Mouse (Mus musculus): ENCODE measurements around the gene Mtus2. TPM values are rescaled to one million over a fixed set of nuclear protein-coding genes. Genes with fewer than 3 reads are reported as not detected.

Gene Mtus2
- polyA plus RNA-seq, 1 experiment from 2014 or later, result 15.8 TPM

GRCm38 (mm10) chr5:147955671-147956070 lies 1.4 kb upstream of the Mtus2 start:
- Histone ChIP-seq H3K9ac (ENCODE audit: low read depth, low read length) (no peak overlapping the region), H3K4me3 (ENCODE audit: low read depth, low read length) (no peak overlapping the region), H3K9me3 (ENCODE audit: control insufficient read depth) (no peaks in the 10 kb centered on the region), H3K27me3 (replicated peaks; ENCODE audit: control insufficient read depth, insufficient read depth, low read length) (peaks cover 28% of the 10 kb centered on the region), H3K27ac (ENCODE audit: low read depth, low read length) (no peak overlapping the region), H3K4me1 (replicated peaks; ENCODE audit: control insufficient read depth, insufficient read depth, low read length) (0 out of 2 replicates have a peak, but pooled peaks cover 3% of the 10 kb centered on the region), H3K36me3 (ENCODE audit: control insufficient read depth, insufficient read depth) (no peaks in the 10 kb centered on the region), H3K4me2 (replicated peaks; ENCODE audit: low read depth) (no peak overlapping the region)
- WGBS, result 34% methylated on average over 5 of the region's 5 CpGs
- no peak for ATAC-seq
- TF ChIP-seq CTCF (IDR thresholded peaks at IDR 0.05; ENCODE audit: low read depth), result no peak

GRCm38 (mm10) chr5:147956421-147956820 lies 699 bp upstream of the Mtus2 start:
- WGBS, result under 1% methylated on average over 11 of the region's 11 CpGs
- TF ChIP-seq CTCF (IDR thresholded peaks at IDR 0.05; ENCODE audit: low read depth), result no peak
- peak overlapping the region; percentile 83 for H3K4me2 ChIP-seq (replicated peaks; ENCODE audit: low read depth)

GRCm38 (mm10) chr5:147957592-147958271 lies 612 bp downstream of the Mtus2 start:
- Histone ChIP-seq H3K9me3 (ENCODE audit: control insufficient read depth) (no peaks in the 10 kb centered on the region), H3K36me3 (ENCODE audit: control insufficient read depth, insufficient read depth) (no peaks in the 10 kb centered on the region), H3K4me1 (replicated peaks; ENCODE audit: control insufficient read depth, insufficient read depth, low read length) (0 out of 2 replicates have a peak, but pooled peaks cover 3% of the 10 kb centered on the region), H3K27ac (ENCODE audit: low read depth, low read length) (no peak overlapping the region), H3K4me3 (ENCODE audit: low read depth, low read length) (peak overlapping the region; percentile 50), H3K9ac (ENCODE audit: low read depth, low read length) (0 out of 2 replicates have a peak overlapping the region, but pooled peaks have one; percentile 38), H3K27me3 (replicated peaks; ENCODE audit: control insufficient read depth, insufficient read depth, low read length) (peaks cover 28% of the 10 kb centered on the region), H3K4me2 (replicated peaks; ENCODE audit: low read depth) (peak overlapping the region; percentile 83)
- TF ChIP-seq CTCF (IDR thresholded peaks at IDR 0.05; ENCODE audit: low read depth), result no peak
- ATAC-seq, result peak; percentile 33; the same call in 1 of the 2 replicates
- under 1% methylated on average over 42 of the region's 42 CpGs for WGBS

More at GRCm38 (mm10) chr5:147956421-147956820, 699 bp upstream of the Mtus2 start:
- no peaks in the 10 kb centered on the region for H3K9me3 ChIP-seq (ENCODE audit: control insufficient read depth)
- peaks cover 28% of the 10 kb centered on the region for H3K27me3 ChIP-seq (replicated peaks; ENCODE audit: control insufficient read depth, insufficient read depth, low read length)
- H3K36me3 ChIP-seq (ENCODE audit: control insufficient read depth, insufficient read depth), result no peaks in the 10 kb centered on the region
- no peak overlapping the region for H3K4me3 ChIP-seq (ENCODE audit: low read depth, low read length)
- H3K9ac ChIP-seq (ENCODE audit: low read depth, low read length), result no peak overlapping the region
- ATAC-seq, result no peak
- H3K27ac ChIP-seq (ENCODE audit: low read depth, low read length), result no peak overlapping the region
- H3K4me1 ChIP-seq (replicated peaks; ENCODE audit: control insufficient read depth, insufficient read depth, low read length), result 0 out of 2 replicates have a peak, but pooled peaks cover 3% of the 10 kb centered on the region

GRCm38 (mm10) chr5:147958552-147958951 lies 1.4 kb downstream of the Mtus2 start:
- 37% methylated on average over 13 of the region's 13 CpGs for WGBS

GRCm38 (mm10) chr5:147959088-147959487 lies 2.0 kb downstream of the Mtus2 start:
- 30% methylated on average over 5 of the region's 5 CpGs for WGBS
- no peak overlapping the region for H3K27ac ChIP-seq (ENCODE audit: low read depth, low read length)
- H3K9me3 ChIP-seq (ENCODE audit: control insufficient read depth), result no peaks in the 10 kb centered on the region
- no peak for TF ChIP-seq CTCF (IDR thresholded peaks at IDR 0.05; ENCODE audit: low read depth)
- no peak overlapping the region for H3K4me3 ChIP-seq (ENCODE audit: low read depth, low read length)
- no peak overlapping the region for H3K4me2 ChIP-seq (replicated peaks; ENCODE audit: low read depth)
- peaks cover 28% of the 10 kb centered on the region for H3K27me3 ChIP-seq (replicated peaks; ENCODE audit: control insufficient read depth, insufficient read depth, low read length)
- no peak overlapping the region for H3K9ac ChIP-seq (ENCODE audit: low read depth, low read length)
- no peaks in the 10 kb centered on the region for H3K36me3 ChIP-seq (ENCODE audit: control insufficient read depth, insufficient read depth)
- no peak for ATAC-seq
- 0 out of 2 replicates have a peak, but pooled peaks cover 3% of the 10 kb centered on the region for H3K4me1 ChIP-seq (replicated peaks; ENCODE audit: control insufficient read depth, insufficient read depth, low read length)

More at GRCm38 (mm10) chr5:147958552-147958951, 1.4 kb downstream of the Mtus2 start:
- no peaks in the 10 kb centered on the region for H3K9me3 ChIP-seq (ENCODE audit: control insufficient read depth)
- TF ChIP-seq CTCF (IDR thresholded peaks at IDR 0.05; ENCODE audit: low read depth), result no peak
- no peaks in the 10 kb centered on the region for H3K36me3 ChIP-seq (ENCODE audit: control insufficient read depth, insufficient read depth)
- ATAC-seq, result no peak
- H3K4me2 ChIP-seq (replicated peaks; ENCODE audit: low read depth), result no peak overlapping the region
- no peak overlapping the region for H3K9ac ChIP-seq (ENCODE audit: low read depth, low read length)
- H3K27ac ChIP-seq (ENCODE audit: low read depth, low read length), result no peak overlapping the region
- peaks cover 28% of the 10 kb centered on the region for H3K27me3 ChIP-seq (replicated peaks; ENCODE audit: control insufficient read depth, insufficient read depth, low read length)
- H3K4me3 ChIP-seq (ENCODE audit: low read depth, low read length), result no peak overlapping the region
- H3K4me1 ChIP-seq (replicated peaks; ENCODE audit: control insufficient read depth, insufficient read depth, low read length), result 0 out of 2 replicates have a peak, but pooled peaks cover 3% of the 10 kb centered on the region

GRCm38 (mm10) chr5:147960793-147961192 lies 3.7 kb downstream of the Mtus2 start:
- Histone ChIP-seq H3K27ac (ENCODE audit: low read depth, low read length) (no peak overlapping the region), H3K27me3 (replicated peaks; ENCODE audit: control insufficient read depth, insufficient read depth, low read length) (peaks cover 22% of the 10 kb centered on the region), H3K9me3 (ENCODE audit: control insufficient read depth) (no peaks in the 10 kb centered on the region), H3K36me3 (ENCODE audit: control insufficient read depth, insufficient read depth) (no peaks in the 10 kb centered on the region), H3K4me3 (ENCODE audit: low read depth, low read length) (no peak overlapping the region), H3K9ac (ENCODE audit: low read depth, low read length) (no peak overlapping the region), H3K4me1 (replicated peaks; ENCODE audit: control insufficient read depth, insufficient read depth, low read length) (0 out of 2 replicates have a peak, but pooled peaks cover 3% of the 10 kb centered on the region), H3K4me2 (replicated peaks; ENCODE audit: low read depth) (no peak overlapping the region)
- TF ChIP-seq CTCF (IDR thresholded peaks at IDR 0.05; ENCODE audit: low read depth), result peak; percentile 48
- WGBS, result 88% methylated on average over 1 of the region's 1 CpGs
- no peak for ATAC-seq

Data from intestine, postnatal 0 days (tissue).